Mouse (Mus musculus): ENCODE results near the gene Vps8. TPM values are rescaled to one million over a fixed set of nuclear protein-coding genes. Genes with fewer than 3 reads are reported as not detected.

The Vps8 gene
- polyA plus RNA-seq, 1 experiment from 2014 or later = 20.1 TPM

DNA sequence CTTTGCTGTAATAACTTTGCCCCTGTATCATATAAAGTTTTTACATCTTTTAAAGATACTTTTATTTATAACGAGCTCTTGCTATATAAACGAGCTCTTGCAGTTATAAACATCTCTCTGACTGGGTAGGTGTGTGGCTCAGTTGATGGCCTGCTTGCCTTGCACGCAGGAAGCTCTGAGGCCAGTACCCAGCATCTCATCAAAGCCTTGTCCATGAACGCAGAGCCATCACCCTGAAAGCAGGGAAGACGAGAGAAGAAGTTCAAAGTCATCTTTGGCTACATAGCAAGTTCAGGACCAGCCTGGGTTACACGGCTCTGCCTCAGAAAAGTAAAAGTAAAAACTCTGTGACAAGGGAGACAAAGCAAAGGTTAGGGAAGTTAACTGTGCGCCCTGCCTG lies 147.0 kb downstream of the Vps8 start:
- Histone ChIP-seq H3K36me3 (ENCODE audit: control insufficient read depth, insufficient read depth, low read length) (peaks cover 2% of the 10 kb centered on the region; the same call in 1 of the 2 replicates), H3K27me3 (ENCODE audit: control insufficient read depth, insufficient read depth, low read length) (no peaks in the 10 kb centered on the region), H3K4me1 (ENCODE audit: control insufficient read depth, insufficient read depth, low read length) (no peaks in the 10 kb centered on the region), H3K9ac (ENCODE audit: low read length) (no peak overlapping the region), H3K27ac (ENCODE audit: low read length) (no peak overlapping the region), H3K4me3 (replicated peaks; ENCODE audit: low read length) (no peak overlapping the region), H3K9me3 (replicated peaks; ENCODE audit: control insufficient read depth, low read length) (no peaks in the 10 kb centered on the region), H3K4me2 (ENCODE audit: low read depth, low read length) (no peak overlapping the region)
- WGBS = 64% methylated on average over 7 of the region's 7 CpGs
- no peak for ATAC-seq (ENCODE audit: insufficient read depth, low FRiP score)

DNA sequence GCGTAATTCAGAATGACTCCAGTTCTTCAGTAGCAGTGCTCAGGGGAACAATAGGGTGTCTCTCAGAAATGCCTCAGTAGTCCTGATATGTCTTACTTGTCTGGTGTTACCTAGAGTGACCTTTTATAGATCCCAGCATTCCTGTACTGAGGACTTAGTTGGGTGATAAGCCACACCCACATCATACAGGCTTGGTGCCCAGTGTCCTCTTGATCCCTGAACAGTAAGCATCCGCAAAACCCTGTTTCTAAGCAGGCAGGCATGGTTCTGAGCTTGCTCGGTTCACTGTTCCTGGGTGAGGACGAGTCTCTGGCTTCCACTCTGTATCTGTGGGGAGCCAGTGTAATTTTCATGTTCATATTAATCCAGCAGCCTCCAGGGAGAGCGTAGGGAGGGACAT lies 147.9 kb downstream of the Vps8 start:
- no peak overlapping the region for H3K4me3 ChIP-seq (replicated peaks; ENCODE audit: low read length)
- H3K27me3 ChIP-seq (ENCODE audit: control insufficient read depth, insufficient read depth, low read length) = no peaks in the 10 kb centered on the region
- peaks cover 2% of the 10 kb centered on the region; the same call in 1 of the 2 replicates for H3K36me3 ChIP-seq (ENCODE audit: control insufficient read depth, insufficient read depth, low read length)
- H3K27ac ChIP-seq (ENCODE audit: low read length) = no peak overlapping the region
- no peaks in the 10 kb centered on the region for H3K9me3 ChIP-seq (replicated peaks; ENCODE audit: control insufficient read depth, low read length)
- no peak for ATAC-seq (ENCODE audit: insufficient read depth, low FRiP score)
- H3K9ac ChIP-seq (ENCODE audit: low read length) = no peak overlapping the region
- H3K4me2 ChIP-seq (ENCODE audit: low read depth, low read length) = no peak overlapping the region
- no peaks in the 10 kb centered on the region for H3K4me1 ChIP-seq (ENCODE audit: control insufficient read depth, insufficient read depth, low read length)
- WGBS = 87% methylated on average over 5 of the region's 5 CpGs

DNA sequence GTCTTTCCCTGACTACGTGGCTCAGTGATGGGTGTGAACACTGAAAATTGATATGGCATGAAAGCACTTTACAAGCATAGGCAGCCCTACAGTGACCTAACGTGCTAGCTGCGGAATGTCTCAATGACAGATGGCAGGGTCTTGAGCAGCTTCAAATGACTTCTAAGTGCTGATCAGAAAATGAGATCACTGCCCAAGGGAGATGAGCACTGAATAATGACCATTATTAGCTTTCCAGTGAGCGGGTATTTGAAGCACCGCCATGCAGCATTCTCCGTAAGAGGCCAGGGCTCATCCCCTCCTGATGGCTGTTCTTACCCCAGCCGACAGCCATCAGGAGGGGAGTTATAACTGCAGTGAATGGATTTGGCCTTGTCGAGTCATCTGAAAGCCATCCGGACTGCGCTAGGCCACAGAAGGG lies 153.1 kb downstream of the Vps8 start:
- WGBS = 62% methylated on average over 10 of the region's 10 CpGs
- no peaks in the 10 kb centered on the region for H3K9me3 ChIP-seq (replicated peaks; ENCODE audit: control insufficient read depth, low read length)
- no peaks in the 10 kb centered on the region for H3K36me3 ChIP-seq (ENCODE audit: control insufficient read depth, insufficient read depth, low read length)
- no peak overlapping the region for H3K9ac ChIP-seq (ENCODE audit: low read length)
- no peak overlapping the region for H3K27ac ChIP-seq (ENCODE audit: low read length)
- no peaks in the 10 kb centered on the region for H3K4me1 ChIP-seq (ENCODE audit: control insufficient read depth, insufficient read depth, low read length)
- H3K4me3 ChIP-seq (replicated peaks; ENCODE audit: low read length) = no peak overlapping the region
- H3K4me2 ChIP-seq (ENCODE audit: low read depth, low read length) = no peak overlapping the region
- no peaks in the 10 kb centered on the region for H3K27me3 ChIP-seq (ENCODE audit: control insufficient read depth, insufficient read depth, low read length)
- no peak; the same call in 1 of the 2 replicates for ATAC-seq (ENCODE audit: insufficient read depth, low FRiP score)

DNA sequence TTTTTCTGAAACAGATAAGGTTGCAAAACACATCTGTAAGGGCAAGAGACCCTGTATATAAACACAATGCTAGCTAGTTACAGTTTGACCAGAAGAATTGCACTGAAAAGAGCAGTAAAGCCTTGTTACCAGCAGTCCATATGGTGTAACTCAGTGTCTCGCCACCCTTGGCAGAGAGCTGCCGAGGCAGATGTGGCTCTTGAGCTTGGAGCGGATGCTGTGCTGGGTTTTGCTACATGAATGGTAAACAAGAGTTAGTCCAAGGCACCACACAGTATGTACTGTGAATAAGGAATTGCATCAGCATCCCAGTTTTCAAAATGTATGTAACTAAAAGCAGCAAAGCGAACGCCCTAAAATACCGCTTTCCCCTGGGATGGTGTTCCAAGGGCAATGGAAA lies 166.2 kb downstream of the Vps8 start:
- H3K4me2 ChIP-seq (ENCODE audit: low read depth, low read length) = no peak overlapping the region
- ATAC-seq (ENCODE audit: insufficient read depth, low FRiP score) = no peak
- no peaks in the 10 kb centered on the region for H3K27me3 ChIP-seq (ENCODE audit: control insufficient read depth, insufficient read depth, low read length)
- H3K4me3 ChIP-seq (replicated peaks; ENCODE audit: low read length) = no peak overlapping the region
- H3K36me3 ChIP-seq (ENCODE audit: control insufficient read depth, insufficient read depth, low read length) = no peaks in the 10 kb centered on the region
- no peak overlapping the region for H3K27ac ChIP-seq (ENCODE audit: low read length)
- 76% methylated on average over 6 of the region's 6 CpGs for WGBS
- H3K9me3 ChIP-seq (replicated peaks; ENCODE audit: control insufficient read depth, low read length) = no peaks in the 10 kb centered on the region
- no peak overlapping the region for H3K9ac ChIP-seq (ENCODE audit: low read length)
- H3K4me1 ChIP-seq (ENCODE audit: control insufficient read depth, insufficient read depth, low read length) = peaks cover 7% of the 10 kb centered on the region

DNA sequence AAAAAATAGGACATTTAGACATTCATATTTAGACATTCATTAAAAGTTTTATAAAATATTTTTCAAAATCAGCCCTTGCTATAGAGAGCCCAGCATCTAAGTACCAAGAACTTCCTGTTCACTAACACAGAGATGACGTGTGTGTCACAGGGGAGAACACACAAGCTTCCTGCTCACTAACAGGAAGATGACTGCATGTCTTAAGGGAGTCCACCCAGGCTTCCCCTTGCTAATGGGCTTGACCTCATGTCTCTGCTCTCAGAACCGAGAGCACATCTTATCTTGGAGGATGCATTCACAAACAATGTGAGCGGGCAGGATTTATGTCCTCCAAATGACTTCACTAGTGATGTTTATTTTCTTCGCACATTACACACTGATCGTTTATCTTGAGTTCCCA lies 167.9 kb downstream of the Vps8 start:
- 39% methylated on average over 5 of the region's 5 CpGs for WGBS
- Histone ChIP-seq H3K4me3 (replicated peaks; ENCODE audit: low read length) (no peak overlapping the region), H3K36me3 (ENCODE audit: control insufficient read depth, insufficient read depth, low read length) (no peaks in the 10 kb centered on the region), H3K4me2 (ENCODE audit: low read depth, low read length) (no peak overlapping the region), H3K9me3 (replicated peaks; ENCODE audit: control insufficient read depth, low read length) (no peaks in the 10 kb centered on the region), H3K27me3 (ENCODE audit: control insufficient read depth, insufficient read depth, low read length) (no peaks in the 10 kb centered on the region), H3K9ac (ENCODE audit: low read length) (no peak overlapping the region), H3K4me1 (ENCODE audit: control insufficient read depth, insufficient read depth, low read length) (peaks cover 7% of the 10 kb centered on the region), H3K27ac (ENCODE audit: low read length) (no peak overlapping the region)
- ATAC-seq (ENCODE audit: insufficient read depth, low FRiP score) = peak; percentile 56

DNA sequence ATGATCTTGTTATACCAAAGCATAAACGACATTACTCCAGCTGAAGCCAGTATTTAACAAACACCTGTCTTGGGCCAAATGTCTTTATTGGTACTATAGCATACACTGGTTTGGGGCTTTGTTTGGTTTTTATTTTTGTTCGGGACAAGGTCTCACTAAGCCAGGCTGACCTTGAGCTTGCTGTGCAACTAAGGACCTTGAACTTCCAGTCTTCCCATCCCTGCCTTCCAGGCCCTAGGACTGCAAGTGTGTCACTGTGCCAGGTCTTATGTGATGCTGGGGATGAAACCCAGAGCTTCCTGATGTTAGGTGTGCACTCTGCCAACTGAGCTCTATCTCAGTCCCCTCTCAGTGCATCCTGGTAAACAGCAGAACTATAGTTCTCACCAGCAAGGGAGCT lies 168.6 kb downstream of the Vps8 start:
- Histone ChIP-seq H3K4me1 (ENCODE audit: control insufficient read depth, insufficient read depth, low read length) (peaks cover 7% of the 10 kb centered on the region), H3K9me3 (replicated peaks; ENCODE audit: control insufficient read depth, low read length) (no peaks in the 10 kb centered on the region), H3K27me3 (ENCODE audit: control insufficient read depth, insufficient read depth, low read length) (no peaks in the 10 kb centered on the region), H3K4me2 (ENCODE audit: low read depth, low read length) (no peak overlapping the region), H3K9ac (ENCODE audit: low read length) (no peak overlapping the region), H3K36me3 (ENCODE audit: control insufficient read depth, insufficient read depth, low read length) (no peaks in the 10 kb centered on the region), H3K4me3 (replicated peaks; ENCODE audit: low read length) (no peak overlapping the region), H3K27ac (ENCODE audit: low read length) (no peak overlapping the region)
- 71% methylated on average over 2 of the region's 2 CpGs for WGBS
- no peak for ATAC-seq (ENCODE audit: insufficient read depth, low FRiP score)

DNA sequence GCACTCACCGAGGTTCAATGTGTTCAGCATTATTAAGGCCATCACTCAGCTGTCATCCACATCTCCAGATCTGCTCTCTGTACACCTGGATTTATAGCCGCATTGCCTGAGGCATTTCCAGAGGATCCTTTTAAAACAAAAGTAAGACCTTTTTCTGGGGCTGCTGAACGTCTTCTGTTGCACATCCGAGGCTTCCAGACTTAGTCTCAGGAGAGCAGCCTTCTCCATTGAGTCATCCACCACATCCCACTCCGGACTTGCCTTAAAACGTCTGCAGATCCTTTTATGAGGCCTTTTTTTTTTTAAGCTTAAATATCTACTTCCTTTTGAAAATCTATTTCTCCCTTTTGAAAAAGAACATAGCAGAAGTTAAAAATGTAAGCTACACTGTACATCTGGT lies 172.6 kb downstream of the Vps8 start:
- Histone ChIP-seq H3K4me1 (ENCODE audit: control insufficient read depth, insufficient read depth, low read length) (no peaks in the 10 kb centered on the region; the same call in 1 of the 2 replicates), H3K36me3 (ENCODE audit: control insufficient read depth, insufficient read depth, low read length) (no peaks in the 10 kb centered on the region), H3K4me3 (replicated peaks; ENCODE audit: low read length) (no peak overlapping the region), H3K27me3 (ENCODE audit: control insufficient read depth, insufficient read depth, low read length) (no peaks in the 10 kb centered on the region), H3K9me3 (replicated peaks; ENCODE audit: control insufficient read depth, low read length) (no peaks in the 10 kb centered on the region), H3K4me2 (ENCODE audit: low read depth, low read length) (no peak overlapping the region), H3K9ac (ENCODE audit: low read length) (no peak overlapping the region), H3K27ac (ENCODE audit: low read length) (no peak overlapping the region)
- ATAC-seq (ENCODE audit: insufficient read depth, low FRiP score) = no peak
- 54% methylated on average over 6 of the region's 6 CpGs for WGBS

GRCm38 (mm10) chr16:21604354-21604753 lies 181.4 kb downstream of the Vps8 start:
- no peaks in the 10 kb centered on the region for H3K36me3 ChIP-seq (ENCODE audit: control insufficient read depth, insufficient read depth, low read length)
- no peak for ATAC-seq (ENCODE audit: insufficient read depth, low FRiP score)

DNA sequence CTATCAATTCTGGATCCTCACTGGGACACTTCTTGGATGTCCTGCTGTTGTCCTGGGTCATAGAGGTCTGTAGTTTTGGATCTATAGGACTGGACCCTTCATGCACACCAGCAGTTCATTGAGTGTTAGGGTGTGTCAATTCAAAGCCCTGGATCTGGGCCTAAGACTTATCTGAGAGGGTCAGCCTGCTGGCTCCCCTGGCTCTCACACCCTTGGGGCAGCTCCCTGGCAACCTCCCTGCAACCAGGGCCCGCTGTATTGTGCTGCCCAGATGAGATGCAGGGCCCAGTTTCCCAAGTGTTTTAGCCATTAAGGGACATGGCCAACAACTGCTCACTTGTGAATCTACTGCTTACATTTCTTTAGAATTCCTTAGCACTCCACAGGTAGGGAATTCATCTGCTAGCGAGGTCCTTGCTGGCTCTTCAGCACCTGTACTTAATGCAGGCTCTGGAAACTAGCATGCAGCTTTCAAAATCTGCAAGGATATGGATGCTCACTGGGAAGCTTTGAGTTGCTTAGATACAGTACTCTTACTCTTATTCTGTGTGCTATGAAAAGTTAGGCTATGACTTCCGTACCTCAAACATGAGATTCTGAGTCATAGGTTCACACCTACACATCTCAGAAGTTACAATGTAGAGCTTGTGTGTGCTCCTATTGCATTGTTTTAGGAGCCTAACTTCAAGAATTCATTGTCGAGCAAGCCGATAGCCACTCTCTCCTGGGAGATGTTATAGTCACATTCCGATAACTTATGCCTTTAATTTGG lies 183.5 kb downstream of the Vps8 start:
- Histone ChIP-seq H3K9me3 (replicated peaks; ENCODE audit: control insufficient read depth, low read length) (no peaks in the 10 kb centered on the region), H3K27ac (ENCODE audit: low read length) (no peak overlapping the region), H3K9ac (ENCODE audit: low read length) (no peak overlapping the region), H3K36me3 (ENCODE audit: control insufficient read depth, insufficient read depth, low read length) (no peaks in the 10 kb centered on the region), H3K4me3 (replicated peaks; ENCODE audit: low read length) (no peak overlapping the region), H3K27me3 (ENCODE audit: control insufficient read depth, insufficient read depth, low read length) (no peaks in the 10 kb centered on the region), H3K4me2 (ENCODE audit: low read depth, low read length) (no peak overlapping the region), H3K4me1 (ENCODE audit: control insufficient read depth, insufficient read depth, low read length) (peaks cover 12% of the 10 kb centered on the region)
- no peak for ATAC-seq (ENCODE audit: insufficient read depth, low FRiP score)
- 81% methylated on average over 6 of the region's 6 CpGs for WGBS

More at GRCm38 (mm10) chr16:21604354-21604753, 181.4 kb downstream of the Vps8 start:
- Histone ChIP-seq H3K9ac (ENCODE audit: low read length) (no peak overlapping the region), H3K4me3 (replicated peaks; ENCODE audit: low read length) (no peak overlapping the region), H3K27ac (ENCODE audit: low read length) (no peak overlapping the region), H3K4me2 (ENCODE audit: low read depth, low read length) (no peak overlapping the region), H3K27me3 (ENCODE audit: control insufficient read depth, insufficient read depth, low read length) (no peaks in the 10 kb centered on the region), H3K4me1 (ENCODE audit: control insufficient read depth, insufficient read depth, low read length) (peaks cover 12% of the 10 kb centered on the region), H3K9me3 (replicated peaks; ENCODE audit: control insufficient read depth, low read length) (no peaks in the 10 kb centered on the region)
- WGBS = 84% methylated on average over 6 of the region's 6 CpGs
